36 mouse cellular contexts compared by ENCODE assay signal in genomic region chr15:82464701-82465100, GRCm38 (mm10). TPM values are rescaled to one million over a fixed set of nuclear protein-coding genes. Genes with fewer than 3 reads are reported as not detected.
"Had no signal": no experiment of that assay in that cellular context is flagged by ENCODE, and none has a peak within 500 bp of the region (broad histone marks: within the 10 kb centered on the region; RNA-seq: fewer than 3 reads in every experiment).

No protein-coding gene starts in this region.

- H3K36me3 ChIP-seq: hindbrain, embryonic 13.5 days; hindbrain, embryonic 15.5 days; kidney, embryonic 15.5 days; limb, embryonic 13.5 days; limb, embryonic 15.5 days had no signal

- H3K27me3 ChIP-seq: hindbrain, embryonic 13.5 days; hindbrain, embryonic 15.5 days; kidney, embryonic 15.5 days; limb, embryonic 13.5 days; limb, embryonic 15.5 days had no signal

- H3K4me1 ChIP-seq: hindbrain, embryonic 13.5 days; hindbrain, embryonic 15.5 days; kidney, embryonic 15.5 days; limb, embryonic 13.5 days; limb, embryonic 15.5 days had no signal

- H3K27ac ChIP-seq: gastrocnemius, adult 2 months; hindbrain, embryonic 13.5 days; hindbrain, embryonic 15.5 days; hindbrain, postnatal 0 days; kidney, embryonic 15.5 days; kidney, postnatal 0 days; limb, embryonic 13.5 days; limb, embryonic 15.5 days had no signal

- H3K9ac ChIP-seq: hindbrain, embryonic 13.5 days; hindbrain, embryonic 15.5 days; kidney, embryonic 15.5 days; limb, embryonic 13.5 days; limb, embryonic 15.5 days had no signal

- H3K4me3 ChIP-seq: gastrocnemius, adult 2 months; hindbrain, embryonic 13.5 days; hindbrain, embryonic 15.5 days; kidney, embryonic 15.5 days; limb, embryonic 13.5 days; limb, embryonic 15.5 days had no signal

- ATAC-seq: hindbrain, postnatal 0 days; intestine, embryonic 16.5 days had no signal

- DNase-seq: gastrocnemius, adult 2 months; gastrocnemius, postnatal 14 days; gastrocnemius, postnatal 36 days; heart, adult 18-20 months; heart, postnatal 10 days; heart, postnatal 36 days; kidney, adult 11 months; kidney, adult 2 months; kidney, adult 9 months; kidney, postnatal 14 days; kidney, postnatal 36 days; layer of hippocampus, adult 9-11 months; layer of hippocampus, postnatal 36 days; left cerebral cortex, postnatal 4 days had no signal

- H3K9me3 ChIP-seq: hindbrain, embryonic 13.5 days; hindbrain, embryonic 15.5 days; kidney, embryonic 15.5 days; limb, embryonic 13.5 days; limb, embryonic 15.5 days had no signal

- H3K4me2 ChIP-seq: heart, embryonic 11.5 days; hindbrain, embryonic 13.5 days; hindbrain, embryonic 15.5 days; kidney, embryonic 15.5 days; limb, embryonic 13.5 days; limb, embryonic 15.5 days had no signal

RNA-seq across cellular contexts. Expression of gene Cyp2d9, which starts 31.5 kb away (rescaled TPM):
- total RNA-seq: gastrocnemius, adult 2 months; gastrocnemius, postnatal 14 days; gastrocnemius, postnatal 36 days; heart, adult 18-20 months; heart, postnatal 10 days; heart, postnatal 36 days; hematopoietic stem cell, adult 5-6 weeks; hindbrain, postnatal 0 days; layer of hippocampus, adult 18-20 months; layer of hippocampus, postnatal 14 days; layer of hippocampus, postnatal 36 days; left cerebral cortex, adult 18-20 months; left cerebral cortex, adult 8-10 months; left cerebral cortex, postnatal 10 days; left cerebral cortex, postnatal 25 days; left cerebral cortex, postnatal 4 days had no signal
- polyA plus RNA-seq: frontal cortex, adult 2 months; heart, embryonic 11.5 days; heart, embryonic 14.5 days; heart, embryonic 16.5 days; hindbrain, embryonic 11.5 days; hindbrain, embryonic 13.5 days; hindbrain, embryonic 15.5 days; hindbrain, postnatal 0 days; intestine, embryonic 14.5 days; kidney, postnatal 0 days; limb, embryonic 11.5 days; limb, embryonic 13.5 days had no signal

RNA-seq across cellular contexts. Expression of gene Cyp2d10, which starts 57.7 kb away (rescaled TPM):
- total RNA-seq: gastrocnemius, adult 2 months; gastrocnemius, postnatal 14 days; gastrocnemius, postnatal 36 days; heart, adult 18-20 months; heart, postnatal 10 days; heart, postnatal 36 days; hematopoietic stem cell, adult 5-6 weeks; hindbrain, postnatal 0 days; layer of hippocampus, postnatal 14 days; layer of hippocampus, postnatal 36 days; left cerebral cortex, postnatal 10 days; left cerebral cortex, postnatal 25 days; left cerebral cortex, postnatal 4 days had no signal
- polyA plus RNA-seq: frontal cortex, adult 2 months; heart, embryonic 14.5 days; hindbrain, embryonic 11.5 days; hindbrain, embryonic 13.5 days; hindbrain, postnatal 0 days; intestine, embryonic 14.5 days; limb, embryonic 11.5 days; limb, embryonic 13.5 days; limb, embryonic 15.5 days had no signal
